Mouse (Mus musculus): ENCODE results near the gene Ndufc1. TPM values are rescaled to one million over a fixed set of nuclear protein-coding genes. Genes with fewer than 3 reads are reported as not detected.

Ndufc1 gene
- polyA plus RNA-seq, 1 experiment from 2014 or later = 650 TPM

- WGBS = 68% methylated on average over 3 of the region's 3 CpGs
- peak overlapping the region; percentile 40 for H3K4me3 ChIP-seq (ENCODE audit: low read depth, low read length)
- DNase-seq = no peak
- peak overlapping the region; percentile 69 for H3K4me2 ChIP-seq
- H3K27me3 ChIP-seq (ENCODE audit: insufficient read depth, low read length) = no peaks in the 10 kb centered on the region
- H3K36me3 ChIP-seq (ENCODE audit: insufficient read depth) = no peaks in the 10 kb centered on the region
- no peak for TF ChIP-seq CTCF (IDR thresholded peaks at IDR 0.05; ENCODE audit: low read depth)
- H3K4me1 ChIP-seq (ENCODE audit: insufficient read depth) = no peaks in the 10 kb centered on the region
- peak overlapping the region; percentile 48 for H3K9ac ChIP-seq
- H3K27ac ChIP-seq (ENCODE audit: low read depth) = no peak overlapping the region
- ATAC-seq (ENCODE audit: insufficient read depth) = peak; percentile 32; the same call in 1 of the 2 replicates
- H3K9me3 ChIP-seq (ENCODE audit: low read depth, low read length) = no peaks in the 10 kb centered on the region
Observed at GRCm38 (mm10) chr3:51378665-51378946, 30.2 kb downstream of the Ndufc1 start.

- peak; percentile 86 for DNase-seq
- Histone ChIP-seq H3K4me2 (peak overlapping the region; percentile 69), H3K27me3 (ENCODE audit: insufficient read depth, low read length) (no peaks in the 10 kb centered on the region), H3K36me3 (ENCODE audit: insufficient read depth) (no peaks in the 10 kb centered on the region), H3K4me1 (ENCODE audit: insufficient read depth) (no peaks in the 10 kb centered on the region), H3K4me3 (ENCODE audit: low read depth, low read length) (peak overlapping the region; percentile 40), H3K9ac (peak overlapping the region; percentile 48), H3K9me3 (ENCODE audit: low read depth, low read length) (no peaks in the 10 kb centered on the region), H3K27ac (ENCODE audit: low read depth) (peak overlapping the region; percentile 36; the same call in 1 of the 2 replicates)
- peak; percentile 67 for ATAC-seq (ENCODE audit: insufficient read depth)
- WGBS = 18% methylated on average over 31 of the region's 31 CpGs
- peak; percentile 67 for TF ChIP-seq CTCF (IDR thresholded peaks at IDR 0.05; ENCODE audit: low read depth)
Observed at GRCm38 (mm10) chr3:51377878-51378664, 30.7 kb downstream of the Ndufc1 start.

- Histone ChIP-seq H3K4me2 (no peak overlapping the region), H3K9me3 (ENCODE audit: low read depth, low read length) (no peaks in the 10 kb centered on the region), H3K4me3 (ENCODE audit: low read depth, low read length) (no peak overlapping the region), H3K36me3 (ENCODE audit: insufficient read depth) (no peaks in the 10 kb centered on the region), H3K9ac (no peak overlapping the region), H3K27ac (ENCODE audit: low read depth) (no peak overlapping the region), H3K27me3 (ENCODE audit: insufficient read depth, low read length) (no peaks in the 10 kb centered on the region), H3K4me1 (ENCODE audit: insufficient read depth) (no peaks in the 10 kb centered on the region)
- WGBS = 79% methylated on average over 19 of the region's 19 CpGs
- ATAC-seq (ENCODE audit: insufficient read depth) (no peak), DNase-seq (peak; percentile 68)
- peak; percentile 64 for TF ChIP-seq CTCF (IDR thresholded peaks at IDR 0.05; ENCODE audit: low read depth)
Observed at GRCm38 (mm10) chr3:51375307-51376265, 33.2 kb downstream of the Ndufc1 start.

GRCm38 (mm10) chr3:51373544-51373943 lies 35.2 kb downstream of the Ndufc1 start:
- WGBS = 67% methylated on average over 5 of the region's 5 CpGs
- DNase-seq (no peak), ATAC-seq (ENCODE audit: insufficient read depth) (no peak)
- H3K9ac ChIP-seq = no peak overlapping the region
- no peak overlapping the region for H3K27ac ChIP-seq (ENCODE audit: low read depth)
- no peaks in the 10 kb centered on the region for H3K4me1 ChIP-seq (ENCODE audit: insufficient read depth)
- H3K27me3 ChIP-seq (ENCODE audit: insufficient read depth, low read length) = no peaks in the 10 kb centered on the region
- H3K36me3 ChIP-seq (ENCODE audit: insufficient read depth) = no peaks in the 10 kb centered on the region
- TF ChIP-seq CTCF (IDR thresholded peaks at IDR 0.05; ENCODE audit: low read depth) = no peak
- no peak overlapping the region for H3K4me2 ChIP-seq
- H3K4me3 ChIP-seq (ENCODE audit: low read depth, low read length) = no peak overlapping the region
- no peaks in the 10 kb centered on the region for H3K9me3 ChIP-seq (ENCODE audit: low read depth, low read length)

GRCm38 (mm10) chr3:51372883-51373282 lies 35.9 kb downstream of the Ndufc1 start:
- H3K9me3 ChIP-seq (ENCODE audit: low read depth, low read length) = no peaks in the 10 kb centered on the region
- no peak overlapping the region for H3K9ac ChIP-seq
- H3K4me1 ChIP-seq (ENCODE audit: insufficient read depth) = no peaks in the 10 kb centered on the region
- DNase-seq (no peak), ATAC-seq (ENCODE audit: insufficient read depth) (no peak)
- no peaks in the 10 kb centered on the region for H3K27me3 ChIP-seq (ENCODE audit: insufficient read depth, low read length)
- WGBS = 58% methylated on average over 5 of the region's 5 CpGs
- H3K27ac ChIP-seq (ENCODE audit: low read depth) = no peak overlapping the region
- H3K36me3 ChIP-seq (ENCODE audit: insufficient read depth) = no peaks in the 10 kb centered on the region
- no peak overlapping the region for H3K4me3 ChIP-seq (ENCODE audit: low read depth, low read length)
- no peak overlapping the region for H3K4me2 ChIP-seq
- no peak for TF ChIP-seq CTCF (IDR thresholded peaks at IDR 0.05; ENCODE audit: low read depth)

- TF ChIP-seq CTCF (IDR thresholded peaks at IDR 0.05; ENCODE audit: low read depth) = no peak
- no peaks in the 10 kb centered on the region for H3K4me1 ChIP-seq (ENCODE audit: insufficient read depth)
- WGBS = 68% methylated on average over 2 of the region's 2 CpGs
- no peak for DNase-seq
- no peak overlapping the region for H3K9ac ChIP-seq
- H3K9me3 ChIP-seq (ENCODE audit: low read depth, low read length) = no peaks in the 10 kb centered on the region
- no peaks in the 10 kb centered on the region for H3K36me3 ChIP-seq (ENCODE audit: insufficient read depth)
- H3K4me3 ChIP-seq (ENCODE audit: low read depth, low read length) = no peak overlapping the region
- no peak for ATAC-seq (ENCODE audit: insufficient read depth)
- no peak overlapping the region for H3K27ac ChIP-seq (ENCODE audit: low read depth)
- no peak overlapping the region for H3K4me2 ChIP-seq
- no peaks in the 10 kb centered on the region for H3K27me3 ChIP-seq (ENCODE audit: insufficient read depth, low read length)
Observed at GRCm38 (mm10) chr3:51371826-51372225, 37.0 kb downstream of the Ndufc1 start.

GRCm38 (mm10) chr3:51368011-51368410 lies 40.8 kb downstream of the Ndufc1 start:
- ATAC-seq (ENCODE audit: insufficient read depth) = no peak
- DNase-seq = no peak
- Histone ChIP-seq H3K9me3 (ENCODE audit: low read depth, low read length) (no peaks in the 10 kb centered on the region), H3K9ac (no peak overlapping the region), H3K27ac (ENCODE audit: low read depth) (no peak overlapping the region), H3K4me1 (ENCODE audit: insufficient read depth) (peaks cover 3% of the 10 kb centered on the region; the same call in 1 of the 2 replicates), H3K4me2 (no peak overlapping the region), H3K4me3 (ENCODE audit: low read depth, low read length) (no peak overlapping the region), H3K36me3 (ENCODE audit: insufficient read depth) (no peaks in the 10 kb centered on the region), H3K27me3 (ENCODE audit: insufficient read depth, low read length) (no peaks in the 10 kb centered on the region)
- 80% methylated on average over 4 of the region's 4 CpGs for WGBS
- no peak for TF ChIP-seq CTCF (IDR thresholded peaks at IDR 0.05; ENCODE audit: low read depth)
